Mouse (Mus musculus): ENCODE data around the gene Fam126a. TPM values are rescaled to one million over a fixed set of nuclear protein-coding genes. Genes with fewer than 3 reads are reported as not detected.

Fam126a gene
- total and polyA plus RNA-seq, 3 experiments = 30.0 to 51.1 (median 34.7) TPM

DNA sequence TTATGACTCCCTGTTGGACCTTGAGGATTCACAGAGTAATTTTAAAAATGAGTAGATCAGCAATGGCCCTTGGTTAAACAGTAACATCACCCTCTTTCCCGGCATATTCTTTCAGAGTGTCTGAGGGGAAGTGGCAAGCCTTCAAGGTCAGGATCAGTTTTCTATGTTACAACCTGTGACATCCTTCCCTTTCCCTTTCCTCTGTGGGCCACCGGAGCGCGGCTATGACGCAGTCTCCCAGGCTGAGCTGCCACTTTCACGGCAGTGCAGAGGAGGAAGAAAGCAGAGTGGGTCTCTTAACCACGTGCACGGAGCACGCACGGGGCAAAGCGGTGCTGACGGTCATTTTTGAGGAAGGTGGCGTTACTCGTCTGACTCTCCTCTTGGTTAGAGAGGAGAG, 52.0 kb downstream of the Fam126a start:
- Histone ChIP-seq H3K9ac (ENCODE audit: control insufficient read depth, low read depth, low read length, poor library complexity, severe bottlenecking) (no peak overlapping the region), H3K36me3 (ENCODE audit: control insufficient read depth in 1 of 2, insufficient read depth in 2 of 2, low read length in 2 of 2) (peaks cover 0 to 21% of the 10 kb centered on the region in 2 experiments; a peak in 2 of 4 replicates), H3K9me3 (replicated peaks; ENCODE audit: insufficient read depth, low read length) (no peaks in the 10 kb centered on the region), H3K4me1 (ENCODE audit: control insufficient read depth in 1 of 2, insufficient read depth in 2 of 2, low read length in 2 of 2) (no peaks in the 10 kb centered on the region), H3K27me3 (ENCODE audit: control insufficient read depth in 1 of 2, insufficient read depth in 2 of 2, low read length in 2 of 2) (no peaks in the 10 kb centered on the region), H3K27ac (ENCODE audit: control insufficient read depth, low read depth, low read length) (no peak overlapping the region), H3K4me3 (ENCODE audit: control insufficient read depth in 1 of 2, insufficient read depth in 1 of 2, low read depth in 2 of 2, low read length in 2 of 2) (no peak overlapping the region), H3K79me2 (ENCODE audit: control insufficient read depth, insufficient read depth, low read length, poor library complexity) (no peaks in the 10 kb centered on the region)
- TF ChIP-seq BHLHE40 (IDR thresholded peaks at IDR 0.05; ENCODE audit: borderline replicate concordance, low read depth, low read length) (no peak), EP300 (IDR thresholded peaks at IDR 0.05; ENCODE audit: low read depth in 1 of 2, low read length in 2 of 2) (no peak), NELFE (IDR thresholded peaks at IDR 0.05; ENCODE audit: low read depth, low read length) (no peak), KAT2A (conservative IDR thresholded peaks at IDR 0.05; ENCODE audit: low read depth, low read length) (no peak), NRF1 (IDR thresholded peaks at IDR 0.05; ENCODE audit: insufficient read depth, low read depth, low read length, poor library complexity, severe bottlenecking) (no peak), JUND (IDR thresholded peaks at IDR 0.05; ENCODE audit: low read depth, low read length) (no peak), E2F4 (IDR thresholded peaks at IDR 0.05; ENCODE audit: borderline replicate concordance, low read depth, low read length) (no peak), ELF1 (IDR thresholded peaks at IDR 0.05; ENCODE audit: low read depth, low read length) (no peak), POLR2AphosphoS5 (IDR thresholded peaks at IDR 0.05; ENCODE audit: borderline replicate concordance, low read depth, low read length) (no peak), RCOR1 (IDR thresholded peaks at IDR 0.05; ENCODE audit: low read depth, low read length) (no peak), POLR2A (IDR thresholded peaks at IDR 0.05; ENCODE audit: control insufficient read depth in 1 of 2, insufficient read depth in 1 of 2, low read depth in 1 of 2, low read length in 2 of 2, poor library complexity in 1 of 2) (no peak), TCF12 (IDR thresholded peaks at IDR 0.05; ENCODE audit: low read depth, low read length) (no peak), MYC (IDR thresholded peaks at IDR 0.05; ENCODE audit: low read depth, low read length) (no peak), CHD1 (IDR thresholded peaks at IDR 0.05; ENCODE audit: low read depth, low read length) (no peak), ZNF384 (IDR thresholded peaks at IDR 0.05; ENCODE audit: low read depth, low read length) (no peak)
- no peak for DNase-seq (ENCODE audit: low read depth, low spot score)

DNA sequence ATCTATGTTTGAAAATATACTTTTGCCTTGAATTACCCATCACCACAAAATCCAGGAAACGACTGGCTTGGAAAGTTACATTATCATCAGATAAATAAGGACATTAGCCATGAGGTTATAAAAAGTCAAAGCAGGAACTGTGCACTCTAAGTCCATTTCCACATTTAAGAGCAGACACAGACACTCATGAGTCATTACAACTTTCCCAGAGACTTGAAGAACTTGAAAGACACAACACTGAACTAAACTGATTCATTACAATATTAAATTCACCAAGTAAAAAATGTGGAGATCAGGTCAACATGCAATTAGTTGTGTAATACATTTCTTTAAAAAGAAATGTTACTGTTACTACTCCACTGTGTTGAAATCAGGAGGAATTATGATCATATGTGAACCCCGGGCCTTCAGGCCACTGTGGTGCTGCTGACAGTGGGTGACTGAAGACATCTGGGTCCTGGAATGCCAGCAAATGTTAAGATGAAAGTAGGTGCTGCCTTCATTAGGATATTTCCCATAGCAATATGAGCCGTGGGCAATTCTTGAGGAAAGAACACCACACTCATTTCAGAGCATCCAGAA, 55.4 kb downstream of the Fam126a start:
- TF ChIP-seq E2F4 (IDR thresholded peaks at IDR 0.05; ENCODE audit: borderline replicate concordance, low read depth, low read length) (no peak), ZMIZ1 (IDR thresholded peaks at IDR 0.05; ENCODE audit: low read depth, low read length) (no peak), SIN3A (IDR thresholded peaks at IDR 0.05; ENCODE audit: low read length) (no peak), RAD21 (IDR thresholded peaks at IDR 0.05; ENCODE audit: low read depth, low read length) (no peak), TBP (IDR thresholded peaks at IDR 0.05; ENCODE audit: low read depth, low read length) (no peak), MAZ (IDR thresholded peaks at IDR 0.05; ENCODE audit: low read depth, low read length) (no peak), MAX (IDR thresholded peaks at IDR 0.05; ENCODE audit: low read length) (no peak), NRF1 (IDR thresholded peaks at IDR 0.05; ENCODE audit: insufficient read depth, low read depth, low read length, poor library complexity, severe bottlenecking) (no peak), TCF12 (IDR thresholded peaks at IDR 0.05; ENCODE audit: low read depth, low read length) (no peak), MXI1 (IDR thresholded peaks at IDR 0.05; ENCODE audit: low read depth, low read length) (no peak), CHD1 (IDR thresholded peaks at IDR 0.05; ENCODE audit: low read depth, low read length) (no peak), POLR2AphosphoS2 (IDR thresholded peaks at IDR 0.05; ENCODE audit: low read length) (no peak), CTCF (IDR thresholded peaks at IDR 0.05 in 2 of 3, conservative IDR thresholded peaks at IDR 0.05 in 1 of 3; ENCODE audit: control insufficient read depth in 1 of 3, insufficient read depth in 1 of 3, low read depth in 2 of 3, low read length in 3 of 3, poor library complexity in 1 of 3, severe bottlenecking in 1 of 3) (no peak), POLR2A (IDR thresholded peaks at IDR 0.05; ENCODE audit: control insufficient read depth in 1 of 2, insufficient read depth in 1 of 2, low read depth in 1 of 2, low read length in 2 of 2, poor library complexity in 1 of 2) (no peak), MEF2A (IDR thresholded peaks at IDR 0.05; ENCODE audit: extremely low read depth, insufficient replicate concordance, low read depth, low read length, poor library complexity, severe bottlenecking) (no peak), CHD2 (IDR thresholded peaks at IDR 0.05; ENCODE audit: low read length) (no peak), GATA1 (IDR thresholded peaks at IDR 0.05; ENCODE audit: low read depth, low read length) (no peak), GABPA (IDR thresholded peaks at IDR 0.05; ENCODE audit: low read depth, low read length) (no peak), EP300 (IDR thresholded peaks at IDR 0.05; ENCODE audit: low read depth in 1 of 2, low read length in 2 of 2) (no peak), UBTF (IDR thresholded peaks at IDR 0.05; ENCODE audit: borderline replicate concordance, insufficient read depth, low read depth, low read length) (no peak)
- Histone ChIP-seq H3K36me3 (ENCODE audit: control insufficient read depth in 1 of 2, insufficient read depth in 2 of 2, low read length in 2 of 2) (peaks cover 0 to 16% of the 10 kb centered on the region in 2 experiments; a peak in 2 of 4 replicates), H3K4me3 (ENCODE audit: control insufficient read depth in 1 of 2, insufficient read depth in 1 of 2, low read depth in 2 of 2, low read length in 2 of 2) (no peak overlapping the region), H3K4me1 (ENCODE audit: control insufficient read depth in 1 of 2, insufficient read depth in 2 of 2, low read length in 2 of 2) (no peaks in the 10 kb centered on the region), H3K27ac (ENCODE audit: control insufficient read depth, low read depth, low read length) (no peak overlapping the region), H3K79me2 (ENCODE audit: control insufficient read depth, insufficient read depth, low read length, poor library complexity) (no peaks in the 10 kb centered on the region), H3K27me3 (ENCODE audit: control insufficient read depth in 1 of 2, insufficient read depth in 2 of 2, low read length in 2 of 2) (no peaks in the 10 kb centered on the region), H3K9me3 (replicated peaks; ENCODE audit: insufficient read depth, low read length) (no peaks in the 10 kb centered on the region), H3K9ac (ENCODE audit: control insufficient read depth, low read depth, low read length, poor library complexity, severe bottlenecking) (no peak overlapping the region)
- no peak for DNase-seq (ENCODE audit: low read depth, low spot score)
